Mouse (Mus musculus): ENCODE measurements at regions not wholly inside any gene's neighbourhood (a gene's known extent, or its start where the extent isn't known, plus 50 kb on each side); places are given as distances from the start of the nearest gene placed in this dataset.

DNA sequence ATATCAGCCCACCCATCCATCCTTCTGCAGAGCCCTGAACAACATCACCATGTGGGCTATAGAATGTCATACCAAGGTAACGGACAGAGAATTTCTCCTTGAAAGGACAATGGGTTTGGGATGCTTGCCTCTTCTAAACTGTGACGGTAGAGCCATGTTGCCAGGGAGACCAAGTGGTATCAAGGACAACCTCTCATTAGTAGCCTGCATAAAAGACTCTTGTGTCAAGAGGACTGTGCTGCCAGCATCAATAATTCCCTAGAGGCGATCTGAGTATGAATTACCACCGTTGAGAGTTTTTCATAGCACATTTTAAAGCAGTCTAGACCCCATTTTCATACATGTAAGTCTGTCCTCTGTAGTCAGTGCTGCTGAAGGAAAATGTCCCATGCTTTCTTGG, 79.3 kb upstream of the Hpf1 start:
- no peak for TF ChIP-seq POLR2A (IDR thresholded peaks at IDR 0.05; ENCODE audit: low read depth, low read length)
- no peak for TF ChIP-seq CTCF (IDR thresholded peaks at IDR 0.05; ENCODE audit: borderline replicate concordance, insufficient read depth, low read length)

Measured in embryonic fibroblast, embryonic 13.5 days (primary cell).